Mouse (Mus musculus): ENCODE data around the gene Gm20219.

GRCm38 (mm10) chr17:56548605-56549105 lies 5.5 kb downstream of the Gm20219 start:
- no peak for TF ChIP-seq CTCF (IDR thresholded peaks at IDR 0.05; ENCODE audit: low read depth)
- no peak for TF ChIP-seq EP300 (IDR thresholded peaks at IDR 0.05; ENCODE audit: low read depth)
